Mouse (Mus musculus) G1E (cell line): ENCODE data around the gene Nes.

ENCODE experiments used
- CTCF ChIP-seq: IDR thresholded peaks from 2 replicates; pipeline ENCODE4 v1.5.1; 2012; ENCODE audit warnings: low read depth, low read length, inconsistent platforms, mixed read lengths
- GATA1 ChIP-seq: IDR thresholded peaks from 2 replicates; pipeline ENCODE4 v1.6.1; 2012; ENCODE audit warnings: borderline replicate concordance, low read length, inconsistent platforms, mixed read lengths

GRCm38 (mm10) chr3:88027434-88028186 lies 56.7 kb downstream of the Nes start, which contains the start of gene Hapln2:
- TF ChIP-seq CTCF = peak; percentile 7; the same call in 1 of the 2 replicates
- TF ChIP-seq GATA1 = no peak
